Mouse (Mus musculus) testis, adult 2 months (tissue): ENCODE data around the gene Tap2.

Experiments
- CTCF ChIP-seq: fragments of 200-500 bp; IDR thresholded peaks from 2 replicates; pipeline ENCODE4 v1.5.1; 2012; ENCODE audit warnings: low read depth, mild to moderate bottlenecking, inconsistent platforms, low read length, moderate library complexity; ENCODE audit not compliant: control insufficient read depth, insufficient read depth, insufficient replicate concordance
- POLR2A ChIP-seq: fragments of 200-500 bp; IDR thresholded peaks from 2 replicates; pipeline ENCODE4 v1.6.1; 2012; ENCODE audit warnings: low read depth, mild to moderate bottlenecking, inconsistent platforms, low read length, moderate library complexity; ENCODE audit not compliant: control insufficient read depth

- TF ChIP-seq CTCF (no peak), POLR2A (no peak)
Observed at GRCm38 (mm10) chr17:34217986-34218385, 14.7 kb downstream of the Tap2 start.
